Mouse (Mus musculus) limb, embryonic 10.5 days (tissue): ENCODE data around the gene Cpeb1. TPM values are rescaled to one million over a fixed set of nuclear protein-coding genes. Genes with fewer than 3 reads are reported as not detected.

Source experiments
- DNase-seq: peaks from one replicate; pipeline ENCODE4 v3.0.0-alpha.2; 2017; ENCODE audit warnings: low spot score
- H3K27ac ChIP-seq: fragments of 300-500 bp; sonication (generic); 2 replicates; pipeline ENCODE4 v1.5.1; 2016; ENCODE audit warnings: mild to moderate bottlenecking
- H3K27me3 ChIP-seq: fragments of 300-500 bp; sonication (generic); 2 replicates; pipeline ENCODE4 v1.6.1; 2016; ENCODE audit warnings: low read depth, mild to moderate bottlenecking; ENCODE audit not compliant: poor library complexity, severe bottlenecking
- H3K36me3 ChIP-seq: fragments of 300-500 bp; sonication (generic); 2 replicates; pipeline ENCODE4 v1.6.1; 2016; ENCODE audit warnings: mild to moderate bottlenecking, moderate library complexity
- H3K4me1 ChIP-seq: fragments of 300-500 bp; sonication (generic); 2 replicates; pipeline ENCODE4 v1.6.1; 2016
- H3K4me3 ChIP-seq: fragments of 300-500 bp; sonication (generic); 2 replicates; pipeline ENCODE4 v1.5.1; 2016; ENCODE audit warnings: mild to moderate bottlenecking, moderate library complexity
- H3K9me3 ChIP-seq: fragments of 300-500 bp; sonication (generic); replicated peaks from 2 replicates; pipeline ENCODE4 v1.6.1; 2016; ENCODE audit warnings: mild to moderate bottlenecking
- WGBS: fragments of 180-500 bp; shearing (Covaris S2); methylation state at CpG from one replicate; pipeline ENCODE4 v1.1.7; 2016; 5-methylcytosine and 5-hydroxymethylcytosine counted together
- polyA plus RNA-seq: library from polyadenylated mRNA; unstranded; fragments of >200 nt; fragmentation: Nextera tagmentation; extraction: Ambion mirVana; gene quantifications from 2 replicates; pipeline ENCODE4 v1.2.1, GENCODE M21; 2016

Gene Cpeb1
- polyA plus RNA-seq, 1 experiment from 2014 or later = not detected

DNA sequence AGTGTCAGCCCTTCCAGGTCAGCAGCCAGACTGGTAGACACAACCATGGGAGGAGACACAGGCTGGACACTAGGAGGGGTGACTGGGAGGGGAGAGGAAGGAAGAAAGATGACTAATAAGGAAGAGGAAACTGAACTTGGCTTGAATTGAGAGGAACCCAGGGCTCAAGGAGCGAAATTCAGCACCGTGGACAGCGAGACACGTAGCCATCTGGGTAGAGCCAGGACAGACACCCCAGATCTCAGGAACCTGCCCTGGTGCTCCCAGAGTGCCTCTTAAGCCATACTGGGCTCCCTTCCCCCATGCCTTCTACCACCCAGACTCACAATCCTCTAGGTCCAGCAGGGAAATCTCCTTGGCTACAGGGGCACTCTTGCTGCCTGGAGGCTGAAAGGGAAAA is 8.9 kb upstream of the Cpeb1 start:
- no peak overlapping the region for H3K4me3 ChIP-seq
- no peaks in the 10 kb centered on the region for H3K4me1 ChIP-seq
- H3K9me3 ChIP-seq = no peaks in the 10 kb centered on the region
- peak; percentile 78 for DNase-seq
- H3K27ac ChIP-seq = no peak overlapping the region
- WGBS = 2% methylated on average over 4 of the region's 4 CpGs
- peaks cover 17% of the 10 kb centered on the region; the same call in 1 of the 2 replicates for H3K27me3 ChIP-seq
- H3K36me3 ChIP-seq = no peaks in the 10 kb centered on the region

DNA sequence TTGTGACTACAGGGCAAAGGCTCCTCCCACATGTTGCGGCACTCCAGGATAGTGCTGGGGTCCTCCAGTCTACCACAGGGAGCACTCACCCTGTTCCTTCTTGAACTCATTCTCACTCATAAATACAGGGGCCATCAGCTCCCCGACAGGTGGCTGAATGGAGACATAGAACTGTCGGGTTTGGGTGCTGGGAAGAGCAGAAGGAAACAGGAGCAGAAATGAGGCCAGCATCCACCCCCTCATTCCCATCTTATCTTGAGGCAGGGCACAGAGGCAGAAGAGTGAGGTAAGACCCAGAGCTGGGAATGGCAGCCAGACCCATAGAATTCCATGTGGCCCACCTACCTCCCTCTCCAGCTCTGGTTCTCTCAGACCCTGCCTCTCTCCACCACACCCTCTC is 7.5 kb upstream of the Cpeb1 start:
- Histone ChIP-seq H3K27me3 (peaks cover 30% of the 10 kb centered on the region), H3K36me3 (no peaks in the 10 kb centered on the region), H3K27ac (no peak overlapping the region), H3K9me3 (no peaks in the 10 kb centered on the region), H3K4me1 (no peaks in the 10 kb centered on the region), H3K4me3 (no peak overlapping the region)
- 84% methylated on average over 3 of the region's 3 CpGs for WGBS
- peak; percentile 17 for DNase-seq

DNA sequence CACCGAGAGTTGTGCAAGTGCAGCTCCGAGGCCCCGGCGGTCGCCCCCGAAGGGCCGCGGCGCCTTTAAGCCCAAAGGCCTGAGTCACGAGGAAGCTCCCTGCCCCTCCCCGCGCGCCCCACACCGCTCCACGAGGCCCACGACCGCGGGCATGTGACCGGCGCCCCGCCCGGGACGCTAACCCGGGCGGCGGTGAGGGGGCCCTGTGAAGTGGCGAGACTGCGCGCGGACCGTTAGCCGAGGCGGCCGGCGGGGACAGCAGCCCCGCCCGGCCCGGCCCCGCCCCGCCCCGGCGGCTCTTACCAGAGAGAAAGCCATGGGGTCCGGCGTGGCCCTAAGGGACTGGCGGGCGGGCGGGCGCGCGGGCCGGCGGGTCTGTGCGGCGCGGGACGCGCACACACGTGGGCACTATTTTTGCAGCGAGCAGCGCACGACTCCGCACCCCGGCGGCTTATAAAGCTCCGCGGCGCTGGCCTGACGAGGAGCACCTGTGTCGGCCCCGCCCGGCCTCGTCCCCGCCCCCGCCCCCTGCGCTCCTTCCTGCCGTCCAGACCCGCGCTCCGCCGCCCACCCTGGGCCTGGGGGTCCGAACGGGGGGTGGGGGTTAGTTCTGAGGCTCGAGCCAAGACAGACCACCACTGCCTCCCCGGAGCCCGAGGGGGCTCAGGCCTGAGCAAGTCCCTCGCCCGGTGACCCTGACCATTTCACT is 780 bp downstream of the Cpeb1 start:
- peaks cover 94% of the 10 kb centered on the region for H3K27me3 ChIP-seq
- H3K4me3 ChIP-seq = peak overlapping the region; percentile 55
- H3K27ac ChIP-seq = peak overlapping the region; percentile 53
- H3K9me3 ChIP-seq = no peaks in the 10 kb centered on the region
- no peaks in the 10 kb centered on the region for H3K36me3 ChIP-seq
- peak; percentile 46 for DNase-seq
- H3K4me1 ChIP-seq = peaks cover 27% of the 10 kb centered on the region
- WGBS = 2% methylated on average over 62 of the region's 87 CpGs

DNA sequence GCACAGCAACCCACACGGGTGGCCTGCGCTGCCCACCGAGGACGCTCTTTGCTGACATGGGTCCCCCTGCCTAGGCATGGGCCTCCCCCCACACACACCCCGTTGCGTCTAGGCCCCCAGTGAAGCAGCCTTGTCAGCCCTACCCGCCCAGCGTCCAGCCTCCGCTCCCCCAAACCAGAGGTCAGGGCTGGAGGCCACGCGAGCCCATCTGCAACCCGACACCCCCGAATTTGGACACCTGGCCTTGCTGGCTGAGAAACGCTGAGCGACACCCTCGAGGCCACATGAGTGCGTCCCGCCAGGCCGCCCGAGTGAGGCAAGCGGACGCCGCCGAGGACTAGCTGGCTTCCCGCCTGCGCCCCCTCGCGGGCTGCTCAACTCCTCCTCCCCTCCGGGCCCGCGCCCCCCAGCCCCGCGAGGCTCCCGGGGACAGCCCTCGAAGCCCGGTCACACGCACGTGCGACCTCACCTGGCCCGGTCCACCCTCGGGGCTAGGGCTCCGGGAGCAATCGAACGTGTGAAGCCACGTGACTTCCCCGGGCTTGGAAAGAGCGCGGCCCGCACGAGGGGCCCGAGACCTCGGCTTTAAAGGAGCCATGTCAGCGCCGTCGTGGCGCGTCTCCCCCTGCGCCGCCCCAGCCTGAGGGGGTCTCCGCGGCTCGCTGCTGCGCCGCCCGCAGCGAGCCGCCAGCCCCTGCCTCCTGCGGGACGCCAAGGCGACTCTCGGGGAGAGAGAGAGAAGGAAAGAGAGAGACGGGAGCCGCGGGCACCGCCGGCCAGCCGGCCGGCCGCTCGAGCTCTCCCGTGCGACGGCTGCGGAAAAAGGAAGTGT is 1.6 kb downstream of the Cpeb1 start:
- peaks cover 86% of the 10 kb centered on the region for H3K27me3 ChIP-seq
- 5% methylated on average over 78 of the region's 84 CpGs for WGBS
- H3K36me3 ChIP-seq = no peaks in the 10 kb centered on the region
- peaks cover 27% of the 10 kb centered on the region for H3K4me1 ChIP-seq
- H3K9me3 ChIP-seq = no peaks in the 10 kb centered on the region
- H3K27ac ChIP-seq = peak overlapping the region; percentile 53
- peak; percentile 68 for DNase-seq
- peak overlapping the region; percentile 55 for H3K4me3 ChIP-seq

DNA sequence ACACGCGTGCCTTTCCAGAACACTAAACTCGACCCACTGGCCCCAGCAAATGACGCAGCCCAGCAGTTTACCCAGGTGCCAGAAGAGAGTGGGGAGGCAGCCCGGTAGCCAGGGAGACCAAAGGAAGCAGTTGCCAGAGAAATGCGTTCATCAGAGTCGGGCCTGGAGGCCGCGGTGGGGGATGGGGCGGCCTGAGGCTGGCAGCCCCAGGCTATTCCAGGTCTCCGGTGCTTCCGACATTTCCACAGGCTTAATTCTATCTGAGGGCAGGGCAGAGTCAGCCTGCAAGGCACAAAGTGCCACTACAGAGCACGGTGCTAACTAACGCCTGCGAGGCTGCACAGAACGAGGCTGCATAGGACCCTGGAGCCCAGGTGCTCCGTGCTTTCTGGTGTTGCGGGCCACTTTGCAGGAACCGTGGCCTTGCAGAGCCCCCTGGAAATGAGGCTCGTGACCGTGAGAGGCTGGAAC is 2.3 kb downstream of the Cpeb1 start:
- Histone ChIP-seq H3K27ac (peak overlapping the region; percentile 25), H3K9me3 (no peaks in the 10 kb centered on the region), H3K4me3 (peak overlapping the region; percentile 55), H3K27me3 (peaks cover 80% of the 10 kb centered on the region), H3K36me3 (no peaks in the 10 kb centered on the region), H3K4me1 (peaks cover 27% of the 10 kb centered on the region)
- peak; percentile 60 for DNase-seq
- 2% methylated on average over 21 of the region's 21 CpGs for WGBS

DNA sequence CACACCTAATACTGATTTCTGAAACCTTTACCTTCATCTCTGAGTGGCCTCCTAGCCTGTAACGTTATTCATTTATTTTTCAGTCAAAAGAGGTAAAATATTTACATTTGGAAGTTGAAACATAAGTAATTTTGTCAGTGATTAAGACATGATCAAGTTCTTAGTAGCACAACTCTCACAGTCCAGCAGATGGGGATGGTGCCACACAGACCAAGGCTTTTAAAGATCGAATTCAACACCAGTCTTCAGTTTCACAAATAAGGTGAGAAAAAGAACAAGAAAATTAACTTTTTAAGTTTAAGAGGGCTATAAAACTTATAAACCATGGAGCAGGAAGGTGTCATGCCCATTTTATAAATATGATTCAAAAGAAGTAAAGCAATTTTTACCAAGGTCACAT is 56.3 kb downstream of the Cpeb1 start:
- H3K4me3 ChIP-seq = no peak overlapping the region
- no peaks in the 10 kb centered on the region for H3K27me3 ChIP-seq
- no peak for DNase-seq
- no peak overlapping the region for H3K27ac ChIP-seq
- H3K4me1 ChIP-seq = no peaks in the 10 kb centered on the region
- no peaks in the 10 kb centered on the region for H3K36me3 ChIP-seq
- no peaks in the 10 kb centered on the region for H3K9me3 ChIP-seq
- 55% methylated on average over 2 of the region's 2 CpGs for WGBS

DNA sequence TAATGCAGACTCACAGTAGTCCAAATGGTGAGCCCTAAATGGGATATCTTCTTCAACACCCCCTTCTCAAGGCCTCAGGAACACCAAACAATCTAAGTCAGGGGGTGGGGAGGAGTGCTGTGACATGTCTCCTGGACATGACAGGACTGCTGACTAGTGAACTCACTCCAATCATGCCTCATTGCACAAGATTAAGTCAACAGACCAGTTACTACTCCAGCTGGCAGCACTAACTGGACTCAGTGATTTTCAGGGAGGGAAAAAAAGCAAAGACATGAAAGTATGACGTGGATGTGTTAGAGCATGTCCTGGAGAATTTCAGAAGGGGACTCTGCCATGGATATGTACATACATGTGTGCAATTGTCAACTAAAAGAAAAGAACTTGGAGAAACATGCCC is 75.9 kb downstream of the Cpeb1 start:
- Histone ChIP-seq H3K9me3 (no peaks in the 10 kb centered on the region), H3K4me1 (no peaks in the 10 kb centered on the region), H3K36me3 (no peaks in the 10 kb centered on the region), H3K27me3 (no peaks in the 10 kb centered on the region), H3K27ac (no peak overlapping the region), H3K4me3 (no peak overlapping the region)
- no peak for DNase-seq
- WGBS = 75% methylated on average over 1 of the region's 1 CpGs

DNA sequence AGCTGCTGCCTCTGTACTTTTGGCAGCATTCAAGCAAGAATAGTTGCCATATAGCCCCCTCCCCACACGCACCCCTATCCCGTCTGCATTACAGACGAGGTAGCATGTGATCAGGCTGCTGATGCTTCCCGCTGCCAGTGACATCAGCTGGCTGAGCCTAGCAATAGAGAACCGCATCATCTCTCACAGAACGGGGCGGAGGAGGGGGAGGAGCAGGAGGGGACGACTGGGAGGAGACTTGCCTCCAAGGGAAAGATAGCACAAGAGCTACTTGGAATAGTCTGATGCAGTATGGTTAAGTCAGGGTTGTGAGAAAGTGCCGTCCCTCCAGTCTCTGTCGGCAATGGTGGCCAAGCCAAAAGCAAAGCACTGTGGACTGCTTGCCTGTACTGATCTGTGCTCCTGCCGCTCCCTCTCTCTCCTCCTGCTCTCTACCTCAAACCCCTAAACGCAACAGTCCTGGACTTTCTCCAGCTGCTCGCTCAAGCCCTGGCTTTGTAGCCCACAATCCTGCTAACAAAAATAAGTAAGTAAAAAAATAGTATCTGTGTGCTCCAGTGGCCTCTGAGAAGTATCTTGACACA is 82.8 kb downstream of the Cpeb1 start:
- no peaks in the 10 kb centered on the region for H3K9me3 ChIP-seq
- peak; percentile 32 for DNase-seq
- no peaks in the 10 kb centered on the region for H3K36me3 ChIP-seq
- H3K4me1 ChIP-seq = 0 out of 2 replicates have a peak, but pooled peaks cover 6% of the 10 kb centered on the region
- peaks cover 31% of the 10 kb centered on the region; the same call in 1 of the 2 replicates for H3K27me3 ChIP-seq
- 7% methylated on average over 13 of the region's 13 CpGs for WGBS
- peak overlapping the region; percentile 13; the same call in 1 of the 2 replicates for H3K4me3 ChIP-seq
- H3K27ac ChIP-seq = no peak overlapping the region

DNA sequence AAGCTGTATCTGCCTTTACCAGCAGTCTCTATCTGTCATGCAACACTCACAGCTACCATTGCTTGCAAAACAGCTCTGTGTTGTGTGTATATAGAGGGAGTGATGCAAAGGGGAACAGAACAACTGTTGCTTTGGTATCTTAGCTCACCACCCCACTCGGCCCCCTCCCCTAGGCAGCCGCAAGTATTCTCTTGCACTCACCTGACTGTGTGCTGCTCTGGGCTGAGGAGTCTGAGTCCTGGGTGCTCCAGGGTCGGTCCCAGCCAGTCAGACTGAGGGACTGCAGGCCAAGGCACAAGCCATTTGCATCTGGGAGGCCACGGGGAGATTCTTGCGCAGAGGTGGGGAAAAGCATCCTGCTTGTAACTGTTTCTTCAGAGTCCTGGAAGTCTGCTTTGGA is 83.5 kb downstream of the Cpeb1 start:
- WGBS = 20% methylated on average over 5 of the region's 5 CpGs
- peaks cover 31% of the 10 kb centered on the region; the same call in 1 of the 2 replicates for H3K27me3 ChIP-seq
- H3K4me1 ChIP-seq = 0 out of 2 replicates have a peak, but pooled peaks cover 6% of the 10 kb centered on the region
- no peaks in the 10 kb centered on the region for H3K9me3 ChIP-seq
- H3K4me3 ChIP-seq = no peak overlapping the region
- no peaks in the 10 kb centered on the region for H3K36me3 ChIP-seq
- no peak overlapping the region for H3K27ac ChIP-seq
- no peak for DNase-seq

DNA sequence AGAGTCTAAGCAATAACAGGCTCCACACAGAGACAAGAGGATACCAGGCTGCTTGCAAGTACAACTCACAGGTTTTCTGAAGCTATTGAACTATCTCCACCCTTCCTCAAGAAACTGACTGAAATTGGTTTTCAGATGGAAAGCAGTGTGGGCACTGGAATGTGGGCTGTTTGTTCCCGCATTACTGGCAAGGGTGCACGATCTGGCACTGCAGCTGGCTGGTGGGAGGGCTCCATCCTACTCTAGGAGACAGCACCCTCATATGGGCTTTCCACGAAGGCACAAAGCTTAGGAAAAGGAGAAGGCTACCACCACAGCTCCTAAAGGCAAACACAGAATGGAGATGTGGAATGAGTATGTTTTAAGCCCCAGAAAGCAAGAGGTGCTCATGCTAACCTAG is 85.5 kb downstream of the Cpeb1 start:
- Histone ChIP-seq H3K27ac (no peak overlapping the region), H3K27me3 (peaks cover 31% of the 10 kb centered on the region; the same call in 1 of the 2 replicates), H3K4me1 (0 out of 2 replicates have a peak, but pooled peaks cover 6% of the 10 kb centered on the region), H3K36me3 (no peaks in the 10 kb centered on the region), H3K4me3 (no peak overlapping the region), H3K9me3 (no peaks in the 10 kb centered on the region)
- no peak for DNase-seq
- WGBS = 71% methylated on average over 3 of the region's 3 CpGs

DNA sequence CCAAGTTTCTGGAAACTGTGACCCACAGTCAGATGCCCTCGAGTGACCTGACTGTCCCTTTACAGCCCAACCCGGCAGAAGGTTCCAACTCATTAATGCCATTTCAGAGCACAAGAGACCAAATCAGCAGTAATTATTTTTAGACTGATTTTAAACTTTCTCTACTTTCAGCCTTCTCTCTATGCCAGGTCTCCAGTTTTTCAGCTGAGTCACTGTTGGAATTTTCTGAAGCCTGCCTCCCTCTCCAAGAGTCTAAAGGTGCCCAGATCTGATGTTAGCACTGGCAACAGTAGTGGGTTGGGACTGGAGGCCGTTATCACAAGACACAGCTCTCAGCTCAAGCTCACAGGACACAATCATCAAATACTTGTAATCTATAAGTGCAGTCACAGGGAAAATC is 87.3 kb downstream of the Cpeb1 start:
- no peaks in the 10 kb centered on the region for H3K36me3 ChIP-seq
- H3K4me1 ChIP-seq = 0 out of 2 replicates have a peak, but pooled peaks cover 6% of the 10 kb centered on the region
- peaks cover 22% of the 10 kb centered on the region; the same call in 1 of the 2 replicates for H3K27me3 ChIP-seq
- DNase-seq = no peak
- WGBS = 80% methylated on average over 3 of the region's 3 CpGs
- H3K9me3 ChIP-seq = no peaks in the 10 kb centered on the region
- no peak overlapping the region for H3K27ac ChIP-seq
- H3K4me3 ChIP-seq = no peak overlapping the region

DNA sequence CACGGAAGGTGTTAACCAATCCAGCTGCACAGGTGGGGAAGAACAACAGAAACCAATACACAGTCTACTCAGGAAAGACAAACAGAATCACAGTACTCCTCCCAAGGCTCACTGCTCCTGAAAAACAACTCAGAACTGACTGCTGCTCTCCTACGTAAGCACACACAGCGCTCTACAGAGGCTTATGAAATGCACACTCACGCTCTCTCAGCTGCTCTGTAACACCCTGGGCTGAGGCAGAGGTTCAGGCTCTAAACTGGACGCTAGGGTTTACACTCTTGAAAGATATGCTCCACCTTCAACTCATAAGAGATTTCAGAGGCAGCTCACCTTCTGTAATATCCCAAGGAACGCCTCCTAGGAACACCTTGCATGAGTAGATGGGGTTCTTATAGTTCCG is 98.3 kb downstream of the Cpeb1 start:
- no peak overlapping the region for H3K4me3 ChIP-seq
- DNase-seq = peak; percentile 14
- H3K36me3 ChIP-seq = no peaks in the 10 kb centered on the region
- H3K9me3 ChIP-seq = no peaks in the 10 kb centered on the region
- H3K4me1 ChIP-seq = peaks cover 23% of the 10 kb centered on the region
- WGBS = 86% methylated on average over 7 of the region's 7 CpGs
- H3K27me3 ChIP-seq = no peaks in the 10 kb centered on the region
- H3K27ac ChIP-seq = no peak overlapping the region

DNA sequence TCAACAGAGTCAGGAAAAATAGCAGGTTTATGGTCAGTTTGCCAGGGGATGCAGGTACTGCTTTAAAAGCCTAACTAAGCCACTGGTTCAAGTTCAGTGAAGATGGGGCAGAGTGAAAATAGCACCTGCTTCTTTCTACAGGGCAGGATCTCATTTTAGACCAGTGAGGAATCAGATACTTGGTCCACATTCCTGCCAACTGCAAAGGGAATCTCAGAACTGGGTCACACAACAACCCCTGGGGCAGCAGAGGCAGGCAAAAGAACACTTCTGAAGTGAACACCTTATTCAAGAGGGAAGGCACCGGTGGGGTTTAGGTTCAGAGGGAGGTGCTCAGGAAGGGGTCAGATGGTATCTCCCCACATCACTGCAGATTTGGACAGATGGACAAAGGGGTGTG is 98.9 kb downstream of the Cpeb1 start:
- no peak overlapping the region for H3K4me3 ChIP-seq
- peak; percentile 24 for DNase-seq
- peaks cover 23% of the 10 kb centered on the region for H3K4me1 ChIP-seq
- H3K27me3 ChIP-seq = no peaks in the 10 kb centered on the region
- H3K27ac ChIP-seq = no peak overlapping the region
- H3K9me3 ChIP-seq = no peaks in the 10 kb centered on the region
- WGBS = 87% methylated on average over 1 of the region's 1 CpGs
- H3K36me3 ChIP-seq = no peaks in the 10 kb centered on the region
